Mouse (Mus musculus) heart, postnatal 25 days (tissue): ENCODE data around the gene Creb3l2. TPM values are rescaled to one million over a fixed set of nuclear protein-coding genes. Genes with fewer than 3 reads are reported as not detected.

ENCODE experiments used
- DNase-seq: peaks from one replicate; pipeline ENCODE4 v3.0.0; 2022; ENCODE audit warnings: low spot score
- intact Hi-C: fragments of 180-260 bp; cut with DNase I; formaldehyde crosslinking; loops from one replicate; pipeline ENCODE4 v1.15.1; 2025
- total RNA-seq, 2 experiments: library from RNA; stranded (reverse); gene quantifications; 2 replicates each; pipeline ENCODE4 v1.2.3; 2021

Creb3l2 gene
- total RNA-seq, 2 experiments from 2014 or later, result 23.9 to 28.5 TPM

DNA sequence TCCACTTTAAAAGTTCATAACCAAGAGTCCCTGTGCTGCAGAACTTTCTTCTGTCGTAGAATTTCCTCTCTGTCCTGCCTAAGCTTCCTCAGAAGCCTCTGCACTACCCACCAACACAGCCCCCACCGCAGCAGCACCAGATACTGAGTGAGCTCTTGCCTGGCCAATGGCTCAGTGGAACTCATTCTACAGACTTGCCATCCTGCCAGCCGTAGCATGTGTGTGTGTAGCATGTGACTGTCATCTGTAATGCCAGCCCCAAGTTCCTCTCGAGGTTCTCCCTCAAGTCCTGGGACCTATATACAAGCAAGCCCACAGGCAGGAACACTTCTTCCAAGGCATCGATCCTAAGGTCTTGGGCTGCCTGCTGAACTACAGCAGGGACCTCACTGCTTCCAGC is 103.9 kb downstream of the Creb3l2 start:
- no peak for DNase-seq
- intact Hi-C loops, result no loop called here

DNA sequence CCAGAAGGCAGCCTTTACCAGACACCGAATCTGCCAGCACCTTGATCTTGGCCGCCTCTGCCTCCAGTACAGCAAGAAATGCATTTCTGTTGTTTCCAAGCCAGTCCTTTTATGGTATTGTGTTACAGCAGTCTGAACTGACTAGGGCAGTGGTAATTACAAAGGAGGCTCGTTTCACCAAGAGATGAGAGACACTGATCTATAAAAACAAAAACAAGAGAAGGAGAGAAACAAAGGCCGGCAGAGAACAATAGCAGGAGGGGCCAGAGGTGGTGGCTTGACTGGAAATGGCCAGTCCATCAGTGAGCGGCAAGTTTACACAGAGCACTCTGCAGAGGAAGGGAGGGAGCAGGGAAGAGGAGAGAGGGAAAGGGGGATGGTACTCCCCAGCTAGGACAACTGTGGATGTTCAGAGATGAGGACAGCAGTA is 105.1 kb downstream of the Creb3l2 start:
- DNase-seq, result no peak
- intact Hi-C loops, result no loop called here

- intact Hi-C loops, result no loop called here
- no peak for DNase-seq
Measured at GRCm38 (mm10) chr6:37336381-37336780, 105.6 kb downstream of the Creb3l2 start.

DNA sequence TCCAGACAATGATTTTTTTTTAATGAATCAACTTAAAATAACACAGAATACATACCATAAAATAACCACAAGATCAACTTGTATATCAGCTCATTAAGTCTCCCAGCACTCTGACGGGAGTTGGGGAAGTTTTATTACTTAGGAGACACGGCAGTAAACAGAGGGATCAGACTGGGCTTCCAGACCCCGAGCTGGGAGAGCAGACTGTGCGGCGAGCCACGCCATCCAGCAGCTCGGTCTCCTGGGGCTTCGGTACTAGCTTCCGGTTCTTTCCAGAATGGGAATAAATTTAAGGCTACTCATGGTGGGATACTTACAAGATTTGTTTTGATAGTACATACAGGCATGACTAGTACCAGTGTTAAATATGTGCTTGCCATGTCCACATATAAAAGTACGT is 109.1 kb downstream of the Creb3l2 start:
- no peak for DNase-seq
- intact Hi-C loops, result no loop called here

DNA sequence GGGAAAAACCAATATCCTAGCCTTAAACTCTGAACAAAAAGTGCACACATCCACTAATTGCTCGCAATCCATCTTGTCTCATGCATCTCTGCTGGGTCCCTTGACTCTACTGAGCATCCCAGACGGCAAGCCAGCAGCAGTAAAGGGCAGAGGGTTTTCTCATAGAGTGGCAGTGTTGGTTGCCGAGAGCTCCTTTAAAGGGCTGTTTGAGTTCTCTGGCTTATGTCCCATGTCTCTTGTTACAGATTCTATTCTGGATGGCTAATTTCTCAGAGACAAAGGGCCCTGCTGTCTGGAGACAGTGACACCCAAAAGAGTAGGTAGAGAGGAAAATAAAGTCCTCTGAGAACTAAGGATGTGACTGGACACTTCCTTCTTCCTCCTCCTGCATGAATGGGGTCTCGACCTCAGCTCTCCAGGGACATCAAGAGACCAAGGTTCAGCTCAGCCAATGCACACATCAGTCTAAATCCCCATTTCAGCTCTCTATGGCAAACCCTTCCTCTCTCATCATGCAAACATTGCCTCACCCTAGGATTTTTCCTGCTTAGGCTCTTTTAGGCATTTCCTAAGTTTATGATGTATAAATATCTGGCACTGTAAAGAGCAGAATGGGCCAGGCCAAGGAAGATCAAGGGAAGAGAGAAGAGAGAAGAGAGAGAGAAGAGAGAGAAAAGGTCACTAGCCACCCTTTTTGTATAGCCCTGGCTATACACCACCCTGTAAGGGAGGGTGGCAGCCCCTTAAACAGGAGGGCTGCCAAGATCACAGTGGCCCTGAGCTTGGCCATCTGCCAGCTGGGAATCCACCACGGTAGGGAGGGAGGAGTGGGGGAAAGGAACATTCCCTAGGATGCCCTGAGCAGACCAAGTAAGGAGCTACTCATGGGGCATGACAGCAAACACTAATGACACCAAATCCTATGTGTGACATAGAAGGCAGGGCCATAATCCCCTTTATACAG is 111.8 kb downstream of the Creb3l2 start:
- no peak for DNase-seq
- intact Hi-C loops, result no loop called here

DNA sequence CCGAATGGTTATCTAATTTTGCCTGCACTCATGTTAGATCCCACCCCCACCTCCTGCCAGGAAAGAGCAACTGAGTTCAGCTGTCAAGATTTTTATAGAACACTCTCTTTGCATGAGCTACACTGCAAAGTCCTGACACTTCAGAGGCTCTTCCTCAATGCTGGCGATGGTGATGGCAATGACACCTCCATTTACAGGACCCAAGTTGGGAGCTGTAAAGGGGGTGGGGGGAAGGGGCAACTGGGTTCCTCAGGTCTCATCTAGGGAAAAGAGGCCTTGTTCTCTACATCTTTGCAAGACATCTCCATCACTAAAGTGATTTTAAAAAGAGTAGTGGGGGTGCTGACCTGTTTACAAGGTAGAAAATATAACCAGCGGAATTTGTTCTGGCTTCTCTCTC is 112.6 kb downstream of the Creb3l2 start:
- intact Hi-C loops, result no loop called here
- DNase-seq, result no peak

- no peak for DNase-seq
- intact Hi-C loops, result no loop called here
Measured at GRCm38 (mm10) chr6:37328671-37329070, 113.3 kb downstream of the Creb3l2 start.

GRCm38 (mm10) chr6:37327519-37327918 is 114.4 kb downstream of the Creb3l2 start:
- no peak for DNase-seq
- intact Hi-C loops, result no loop called here

DNA sequence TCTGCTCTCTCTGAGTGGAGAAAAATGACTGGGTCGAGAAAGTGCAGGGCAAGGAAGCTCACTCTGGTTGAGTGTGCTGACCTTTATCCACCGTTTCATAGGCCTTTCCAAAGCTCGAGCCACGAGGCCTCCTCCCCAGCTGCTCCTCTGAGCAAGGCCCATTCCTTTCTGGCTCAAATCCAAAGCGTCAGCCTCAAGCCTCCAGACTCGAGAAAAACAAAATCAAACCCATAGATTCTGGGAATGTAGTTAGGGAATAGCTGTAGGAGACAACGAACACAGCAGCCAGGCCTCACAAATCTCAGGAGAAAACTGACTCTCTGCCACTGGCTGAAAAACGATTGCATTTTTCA is 115.4 kb downstream of the Creb3l2 start:
- intact Hi-C loops, result no loop called here
- no peak for DNase-seq

GRCm38 (mm10) chr6:37325906-37326602 is 115.9 kb downstream of the Creb3l2 start:
- intact Hi-C loops, result no loop called here

DNA sequence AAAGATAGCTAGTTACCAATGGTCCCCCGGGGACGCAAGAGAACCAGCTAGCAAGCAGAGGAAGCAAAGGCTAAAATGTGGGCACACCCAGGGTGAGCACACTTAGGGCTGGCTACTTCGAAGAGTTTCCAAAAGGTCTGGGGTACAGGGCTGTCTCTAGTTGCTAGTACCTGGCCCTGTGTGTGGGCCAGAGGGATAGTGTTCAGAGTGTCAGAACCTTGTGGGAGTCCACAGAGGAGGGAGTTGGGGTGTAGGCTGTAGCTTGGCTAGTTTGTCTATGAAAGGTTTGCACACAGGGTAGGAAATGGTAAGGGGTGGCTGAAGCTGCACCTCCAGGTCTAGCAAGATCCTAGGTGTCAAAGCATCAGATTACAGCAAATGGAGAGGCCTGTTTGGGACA is 116.9 kb downstream of the Creb3l2 start:
- intact Hi-C loops, result no loop called here
- DNase-seq, result no peak

More at GRCm38 (mm10) chr6:37325906-37326602, 115.9 kb downstream of the Creb3l2 start:
- DNase-seq, result no peak

DNA sequence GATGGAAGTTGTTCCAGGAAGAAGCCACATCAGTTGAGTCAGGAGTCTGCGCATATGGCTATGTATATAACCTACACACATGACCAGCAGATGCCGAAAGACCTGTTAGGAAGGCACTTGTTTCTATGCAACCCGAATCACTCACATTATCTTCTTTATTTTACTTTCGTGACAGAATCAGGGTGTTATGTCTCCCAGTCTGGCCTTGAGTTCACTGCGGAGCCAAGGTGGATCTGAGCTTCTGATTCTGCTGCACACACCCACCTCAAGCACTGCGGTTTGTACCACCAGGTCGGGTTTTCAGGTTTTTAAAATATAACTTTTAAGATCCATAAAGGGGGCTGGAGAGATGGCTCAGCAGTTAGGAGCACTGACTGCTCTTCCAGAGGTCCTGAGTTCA is 119.3 kb downstream of the Creb3l2 start:
- intact Hi-C loops, result no loop called here
- DNase-seq, result no peak

DNA sequence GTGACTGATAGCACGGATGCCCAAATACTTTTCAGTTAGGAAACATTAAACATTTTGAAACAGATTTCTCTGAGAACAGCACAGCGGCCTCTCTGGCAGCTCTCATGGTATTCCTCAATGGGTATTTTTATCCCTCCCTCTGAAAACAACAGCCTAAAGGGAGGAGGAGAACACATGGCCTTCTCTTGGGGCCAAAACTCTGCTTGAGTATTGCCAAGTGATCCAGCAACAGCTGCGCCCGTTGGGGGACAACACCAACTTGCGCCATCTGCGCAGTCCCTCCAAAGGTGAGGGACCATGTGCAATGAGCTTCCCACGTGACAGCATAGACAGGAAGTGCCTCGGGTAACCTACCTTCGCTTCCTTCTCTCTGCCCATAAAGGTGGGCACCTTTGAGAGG is 119.9 kb downstream of the Creb3l2 start:
- intact Hi-C loops, result no loop called here

GRCm38 (mm10) chr6:37317904-37318303 is 124.0 kb downstream of the Creb3l2 start:
- DNase-seq, result no peak
- intact Hi-C loops, result no loop called here

More for the DNA sequence above, 119.9 kb downstream of the Creb3l2 start:
- DNase-seq, result no peak

DNA sequence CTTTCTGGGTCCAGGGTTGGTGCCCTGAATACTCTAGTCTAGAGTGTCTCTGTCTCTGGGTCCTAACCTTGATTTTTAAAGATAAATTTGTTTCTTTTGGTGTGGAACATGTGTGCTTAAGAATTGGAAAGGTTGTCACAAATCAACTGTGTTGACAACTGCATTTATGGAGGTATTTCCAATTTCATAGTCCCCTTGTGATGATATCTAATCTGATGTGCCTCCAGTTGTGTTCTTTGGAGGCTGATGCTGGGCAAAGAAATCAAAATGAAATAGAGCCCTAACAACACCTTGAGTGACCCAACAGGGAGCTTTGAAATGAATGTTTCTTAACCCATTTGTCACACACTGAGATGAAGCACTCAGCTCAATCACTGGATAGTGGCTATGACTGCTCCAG is 126.5 kb downstream of the Creb3l2 start:
- no peak for DNase-seq
- intact Hi-C loops, result no loop called here

DNA sequence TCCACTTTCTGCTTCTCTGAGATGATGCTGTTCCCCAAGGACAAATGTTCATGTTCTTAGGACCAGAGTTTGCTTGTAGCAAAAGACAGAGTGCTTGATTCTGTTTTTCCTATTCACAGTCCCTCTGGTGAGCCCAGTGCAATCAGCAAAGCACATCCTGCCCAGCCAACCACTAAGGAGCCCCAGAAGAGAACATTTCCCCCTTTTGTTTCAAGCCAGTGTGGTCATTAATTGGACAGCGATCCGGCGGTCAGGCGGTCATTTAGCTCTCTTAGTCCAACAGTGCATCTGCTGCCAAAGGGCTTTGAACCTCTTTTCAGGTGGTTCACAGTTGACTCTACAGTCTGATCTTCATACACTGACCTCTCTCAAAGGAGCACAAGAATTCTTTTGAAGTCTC is 131.3 kb downstream of the Creb3l2 start:
- intact Hi-C loops, result no loop called here
- no peak for DNase-seq

DNA sequence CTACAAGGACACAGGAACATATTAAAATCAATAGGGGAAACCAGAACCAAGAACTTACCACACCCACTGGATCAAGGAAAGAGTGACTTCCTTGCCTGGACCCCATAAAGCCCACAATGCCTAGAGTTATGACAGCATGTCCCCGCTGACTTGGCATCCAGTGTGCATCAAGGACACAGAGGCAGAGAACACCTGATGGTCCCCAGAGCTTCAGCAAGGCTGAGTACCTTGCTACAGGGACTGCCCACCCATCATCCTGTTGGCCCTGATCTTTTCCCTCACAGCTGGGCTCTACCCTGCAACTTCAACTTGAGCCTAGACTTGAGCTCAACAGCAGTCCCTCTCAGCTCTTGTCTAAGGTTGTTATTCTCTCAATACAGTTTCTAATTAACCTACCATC is 135.3 kb downstream of the Creb3l2 start:
- no peak for DNase-seq
- intact Hi-C loops, result no loop called here

GRCm38 (mm10) chr6:37300492-37300891 is 141.5 kb downstream of the Creb3l2 start:
- DNase-seq, result no peak
- intact Hi-C loops, result no loop called here

DNA sequence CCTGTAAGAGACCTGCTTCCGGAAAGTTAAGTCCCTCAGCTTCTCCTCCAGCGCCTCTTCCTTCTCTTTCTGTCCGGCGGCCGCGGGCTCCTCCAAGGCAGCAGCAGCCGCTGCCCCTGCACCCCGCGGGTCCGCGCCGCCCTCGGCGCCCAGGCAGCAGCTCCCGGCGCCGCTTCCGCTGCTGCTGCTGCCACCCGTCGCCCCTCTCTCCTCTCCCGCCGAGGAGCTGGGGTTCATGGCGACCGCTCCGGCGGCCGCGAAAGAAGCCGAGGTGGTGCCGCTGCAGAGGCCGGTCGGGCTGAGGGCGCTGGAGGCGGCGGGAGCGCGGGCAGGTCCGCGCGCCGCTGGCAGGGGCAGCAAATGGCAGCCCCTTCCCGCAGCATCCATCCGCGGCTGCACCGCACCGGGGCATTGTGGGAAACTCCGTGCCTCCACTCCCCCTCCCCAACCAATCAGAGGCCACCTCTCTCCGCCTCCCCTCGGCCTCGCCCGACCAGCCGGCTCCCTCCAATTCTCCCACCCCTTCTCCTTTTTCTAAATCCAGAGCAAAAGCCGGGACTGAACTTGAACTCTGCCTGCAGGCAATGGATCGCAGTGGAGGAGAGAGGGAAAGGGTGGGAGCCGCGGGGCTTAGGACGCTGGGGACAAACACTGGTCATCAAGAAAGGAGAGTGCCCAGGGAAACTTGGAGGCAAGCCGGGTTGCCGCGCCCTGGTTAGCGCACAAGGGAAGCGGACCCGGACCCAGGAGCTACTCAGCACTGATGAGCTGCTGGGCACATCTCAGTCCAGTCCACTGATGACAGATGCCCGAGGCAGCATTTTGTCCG is 142.2 kb downstream of the Creb3l2 start, which contains the start of gene Dgki:
TSS of gene Dgki (minus strand) at position 623 of the 829 bp plus-strand sequence.
- no peak for DNase-seq
- intact Hi-C loops, result no loop called here

DNA sequence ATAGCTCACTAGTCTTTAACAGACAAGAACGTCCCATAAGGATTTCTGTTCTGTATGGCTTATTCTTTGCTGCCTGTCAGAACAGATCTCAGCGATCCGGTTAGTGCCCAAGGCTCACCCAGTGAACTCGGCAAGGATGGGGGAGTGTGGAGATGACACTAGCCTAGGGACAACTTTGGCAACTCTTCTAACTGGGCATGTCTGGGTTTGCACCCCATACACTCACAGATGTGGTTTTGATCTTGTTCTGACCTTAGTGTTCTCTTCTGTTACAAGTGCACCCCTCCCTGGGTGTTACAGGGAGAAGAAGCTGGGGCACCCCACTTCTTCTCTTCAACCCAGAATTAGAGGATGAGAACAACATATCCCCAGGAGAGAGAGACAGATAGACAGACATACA is 143.0 kb downstream of the Creb3l2 start:
- DNase-seq, result no peak
- intact Hi-C loops, result no loop called here
